Mouse (Mus musculus): ENCODE results near the gene Htra2. TPM values are rescaled to one million over a fixed set of nuclear protein-coding genes. Genes with fewer than 3 reads are reported as not detected.
A peak's percentile ranks its signal among the peaks of the same experiment; 100 is the strongest.

Gene Htra2
- polyA plus RNA-seq (2015; fragmentation: Nextera tagmentation; extraction: Ambion mirVana), result 31.3 and 35.7 TPM in 2 replicates

- TF ChIP-seq CTCF (IDR thresholded peaks at IDR 0.05; ENCODE audit: low read depth) (peak; percentile 65), EP300 (optimal IDR thresholded peaks at IDR 0.05) (no peak)
- peak; percentile 9 for ATAC-seq (ENCODE audit: low FRiP score, low TSS enrichment)
- no peak for DNase-seq (ENCODE audit: low spot score)
- Histone ChIP-seq H3K9me3 (ENCODE audit: control insufficient read depth, low read length) (no peaks in the 10 kb centered on the region), H3K4me3 (ENCODE audit: low read depth, low read length) (peak within 1 kb of the TSS; percentile 95), H3K27me3 (ENCODE audit: control insufficient read depth, insufficient read depth, low read length) (no peaks in the 10 kb centered on the region), H3K27ac (replicated peaks) (peak within 1 kb of the TSS; percentile 91), H3K4me1 (replicated peaks; ENCODE audit: control insufficient read depth, insufficient read depth) (peaks cover 3% of the 10 kb centered on the region; the same call in 1 of the 2 replicates), H3K36me3 (ENCODE audit: control insufficient read depth, insufficient read depth, low read length) (peaks cover 14% of the 10 kb centered on the region), H3K9ac (ENCODE audit: low read length) (peak within 1 kb of the TSS; percentile 96), H3K4me2 (replicated peaks; ENCODE audit: low read depth) (peak within 1 kb of the TSS; percentile 97)
- WGBS, result under 1% methylated on average over 49 of the region's 50 CpGs
These were observed at the start of gene Htra2 for GRCm38 (mm10) chr6:83054871-83055431. TSS of gene Htra2 (minus strand) at chr6:83055273.

- TF ChIP-seq EP300 (optimal IDR thresholded peaks at IDR 0.05) (no peak), CTCF (IDR thresholded peaks at IDR 0.05; ENCODE audit: low read depth) (no peak)
- DNase-seq (ENCODE audit: low spot score), result no peak
- H3K9ac ChIP-seq (ENCODE audit: low read length), result no peak overlapping the region
- H3K27me3 ChIP-seq (ENCODE audit: control insufficient read depth, insufficient read depth, low read length), result no peaks in the 10 kb centered on the region
- H3K4me1 ChIP-seq (replicated peaks; ENCODE audit: control insufficient read depth, insufficient read depth), result peaks cover 5% of the 10 kb centered on the region; the same call in 1 of the 2 replicates
- ATAC-seq (ENCODE audit: low FRiP score, low TSS enrichment), result no peak
- no peaks in the 10 kb centered on the region for H3K9me3 ChIP-seq (ENCODE audit: control insufficient read depth, low read length)
- H3K4me2 ChIP-seq (replicated peaks; ENCODE audit: low read depth), result no peak overlapping the region
- no peak overlapping the region for H3K4me3 ChIP-seq (ENCODE audit: low read depth, low read length)
- no peaks in the 10 kb centered on the region for H3K36me3 ChIP-seq (ENCODE audit: control insufficient read depth, insufficient read depth, low read length)
- WGBS, result 79% methylated on average over 4 of the region's 4 CpGs
- H3K27ac ChIP-seq (replicated peaks), result no peak overlapping the region
These were observed 49.1 kb upstream of the Htra2 start for GRCm38 (mm10) chr6:83104158-83104557.

- H3K9ac ChIP-seq (ENCODE audit: low read length), result peak overlapping the region; percentile 73; the same call in 1 of the 2 replicates
- H3K4me3 ChIP-seq (ENCODE audit: low read depth, low read length), result no peak overlapping the region
- no peaks in the 10 kb centered on the region for H3K27me3 ChIP-seq (ENCODE audit: control insufficient read depth, insufficient read depth, low read length)
- DNase-seq (ENCODE audit: low spot score) (peak; percentile 38), ATAC-seq (ENCODE audit: low FRiP score, low TSS enrichment) (no peak)
- TF ChIP-seq EP300 (optimal IDR thresholded peaks at IDR 0.05) (no peak), CTCF (IDR thresholded peaks at IDR 0.05; ENCODE audit: low read depth) (no peak)
- WGBS, result 52% methylated on average over 11 of the region's 11 CpGs
- H3K27ac ChIP-seq (replicated peaks), result no peak overlapping the region
- H3K4me1 ChIP-seq (replicated peaks; ENCODE audit: control insufficient read depth, insufficient read depth), result peaks cover 5% of the 10 kb centered on the region; the same call in 1 of the 2 replicates
- no peaks in the 10 kb centered on the region for H3K9me3 ChIP-seq (ENCODE audit: control insufficient read depth, low read length)
- H3K4me2 ChIP-seq (replicated peaks; ENCODE audit: low read depth), result no peak overlapping the region
- no peaks in the 10 kb centered on the region for H3K36me3 ChIP-seq (ENCODE audit: control insufficient read depth, insufficient read depth, low read length)
These were observed 48.1 kb upstream of the Htra2 start for GRCm38 (mm10) chr6:83103130-83103650.

GRCm38 (mm10) chr6:83101688-83102556, 46.8 kb upstream of the Htra2 start:
- Histone ChIP-seq H3K36me3 (ENCODE audit: control insufficient read depth, insufficient read depth, low read length) (no peaks in the 10 kb centered on the region), H3K27ac (replicated peaks) (peak overlapping the region; percentile 83), H3K27me3 (ENCODE audit: control insufficient read depth, insufficient read depth, low read length) (no peaks in the 10 kb centered on the region), H3K4me2 (replicated peaks; ENCODE audit: low read depth) (peak overlapping the region; percentile 99), H3K4me1 (replicated peaks; ENCODE audit: control insufficient read depth, insufficient read depth) (peaks cover 5% of the 10 kb centered on the region; the same call in 1 of the 2 replicates), H3K9ac (ENCODE audit: low read length) (peak overlapping the region; percentile 73), H3K4me3 (ENCODE audit: low read depth, low read length) (peak overlapping the region; percentile 68), H3K9me3 (ENCODE audit: control insufficient read depth, low read length) (no peaks in the 10 kb centered on the region)
- ATAC-seq (ENCODE audit: low FRiP score, low TSS enrichment) (peak; percentile 87), DNase-seq (ENCODE audit: low spot score) (peak; percentile 75)
- TF ChIP-seq EP300 (optimal IDR thresholded peaks at IDR 0.05), result no peak
- peak; percentile 73 for TF ChIP-seq CTCF (IDR thresholded peaks at IDR 0.05; ENCODE audit: low read depth)
- under 1% methylated on average over 67 of the region's 74 CpGs for WGBS

- no peaks in the 10 kb centered on the region for H3K9me3 ChIP-seq (ENCODE audit: control insufficient read depth, low read length)
- H3K9ac ChIP-seq (ENCODE audit: low read length), result peak within 1 kb of the TSS; percentile 73
- H3K27me3 ChIP-seq (ENCODE audit: control insufficient read depth, insufficient read depth, low read length), result no peaks in the 10 kb centered on the region
- H3K4me2 ChIP-seq (replicated peaks; ENCODE audit: low read depth), result peak within 1 kb of the TSS; percentile 99
- H3K4me3 ChIP-seq (ENCODE audit: low read depth, low read length), result peak within 1 kb of the TSS; percentile 68
- peaks cover 5% of the 10 kb centered on the region; the same call in 1 of the 2 replicates for H3K4me1 ChIP-seq (replicated peaks; ENCODE audit: control insufficient read depth, insufficient read depth)
- H3K36me3 ChIP-seq (ENCODE audit: control insufficient read depth, insufficient read depth, low read length), result no peaks in the 10 kb centered on the region
- under 1% methylated on average over 25 of the region's 25 CpGs for WGBS
- ATAC-seq (ENCODE audit: low FRiP score, low TSS enrichment) (peak; percentile 90), DNase-seq (ENCODE audit: low spot score) (peak; percentile 88)
- peak within 1 kb of the TSS; percentile 83 for H3K27ac ChIP-seq (replicated peaks)
- no peak for TF ChIP-seq EP300 (optimal IDR thresholded peaks at IDR 0.05)
- TF ChIP-seq CTCF (IDR thresholded peaks at IDR 0.05; ENCODE audit: low read depth), result peak; percentile 83
These were observed 46.2 kb upstream of the Htra2 start, which contains the start of the genes Ccdc142 and Gm42688 for GRCm38 (mm10) chr6:83101316-83101687. TSS of gene Ccdc142 (plus strand) at chr6:83101601. TSS of gene Gm42688 (plus strand) at chr6:83101617.
